Mouse (Mus musculus) intestine, postnatal 0 days (tissue): ENCODE results near the gene Scaf1. TPM values are rescaled to one million over a fixed set of nuclear protein-coding genes. Genes with fewer than 3 reads are reported as not detected.

Source experiments
- ATAC-seq: fragments of 200-750 bp; cut with Nextera tagmentation; 2 replicates; pipeline ENCODE4 v1.8.0; 2017; ENCODE audit warnings: mild to moderate bottlenecking, moderate TSS enrichment, moderate library complexity
- H3K27ac ChIP-seq: fragments of 300-500 bp; sonication (generic); 2 replicates; pipeline ENCODE4 v1.5.1; 2014; ENCODE audit warnings: mild to moderate bottlenecking, low read depth, low read length, moderate library complexity
- H3K27me3 ChIP-seq: fragments of 300-500 bp; sonication (generic); replicated peaks from 2 replicates; pipeline ENCODE4 v1.6.1; 2014; ENCODE audit warnings: low read length, mixed read lengths; ENCODE audit not compliant: control insufficient read depth, insufficient read depth
- H3K36me3 ChIP-seq: fragments of 300-500 bp; sonication (generic); 2 replicates; pipeline ENCODE4 v1.6.1; 2014; ENCODE audit warnings: mild to moderate bottlenecking, moderate library complexity; ENCODE audit not compliant: control insufficient read depth, insufficient read depth
- H3K4me1 ChIP-seq: fragments of 300-500 bp; sonication (generic); replicated peaks from 2 replicates; pipeline ENCODE4 v1.6.1; 2014; ENCODE audit warnings: antibody characterized with exemption, low read length, mixed read lengths; ENCODE audit not compliant: control insufficient read depth, insufficient read depth
- H3K4me2 ChIP-seq: fragments of 300-500 bp; sonication (generic); replicated peaks from 2 replicates; pipeline ENCODE4 v1.6.1; 2014; ENCODE audit warnings: low read depth, mild to moderate bottlenecking, moderate library complexity
- H3K4me3 ChIP-seq: fragments of 300-500 bp; sonication (generic); 2 replicates; pipeline ENCODE4 v1.5.1; 2014; ENCODE audit warnings: low read depth, low read length
- H3K9ac ChIP-seq: fragments of 300-500 bp; sonication (generic); 2 replicates; pipeline ENCODE4 v1.6.1; 2014; ENCODE audit warnings: mild to moderate bottlenecking, low read depth, low read length
- H3K9me3 ChIP-seq: fragments of 300-500 bp; sonication (generic); 2 replicates; pipeline ENCODE4 v1.6.1; 2016; ENCODE audit warnings: mixed run types; ENCODE audit not compliant: control insufficient read depth
- CTCF ChIP-seq: sonication (generic); IDR thresholded peaks from 2 replicates; pipeline ENCODE4 v1.5.1; 2016; ENCODE audit warnings: low read depth, mild to moderate bottlenecking, control low read depth, antibody characterized with exemption, moderate library complexity
- WGBS: fragments of 180-500 bp; shearing (Covaris S2); extraction: QIAGEN DNeasy Blood & Tissue Kit; methylation state at CpG from one replicate; pipeline ENCODE4 v1.1.7; 2014; 5-methylcytosine and 5-hydroxymethylcytosine counted together
- microRNA-seq: library from miRNA; unstranded; fragments of <30 nt; microRNA quantifications from one replicate; pipeline ENCODE4, GENCODE M21; 2016
- polyA plus RNA-seq: library from polyadenylated mRNA; unstranded; fragments of >200 nt; fragmentation: Nextera tagmentation; extraction: Ambion mirVana; gene quantifications from 2 replicates; pipeline ENCODE4 v1.2.1, GENCODE M21; 2015

The Scaf1 gene
- polyA plus RNA-seq, 1 experiment from 2014 or later: 22.6 TPM

- Histone ChIP-seq H3K4me3 (no peak overlapping the region), H3K27me3 (no peaks in the 10 kb centered on the region), H3K36me3 (0 out of 2 replicates have a peak, but pooled peaks cover 7% of the 10 kb centered on the region), H3K4me1 (no peaks in the 10 kb centered on the region), H3K4me2 (no peak overlapping the region), H3K9me3 (no peaks in the 10 kb centered on the region), H3K27ac (no peak overlapping the region), H3K9ac (no peak overlapping the region)
- WGBS: 48% methylated on average over 7 of the region's 7 CpGs
- peak; percentile 82 for TF ChIP-seq CTCF
- no peak for ATAC-seq
Measured at GRCm38 (mm10) chr7:44958208-44958607, 58.0 kb downstream of the Scaf1 start.

- H3K4me3 ChIP-seq: no peak overlapping the region
- no peak for TF ChIP-seq CTCF
- no peaks in the 10 kb centered on the region for H3K27me3 ChIP-seq
- H3K4me2 ChIP-seq: no peak overlapping the region
- H3K9me3 ChIP-seq: no peaks in the 10 kb centered on the region
- H3K4me1 ChIP-seq: no peaks in the 10 kb centered on the region
- H3K27ac ChIP-seq: no peak overlapping the region
- no peak overlapping the region for H3K9ac ChIP-seq
- 75% methylated on average over 20 of the region's 20 CpGs for WGBS
- H3K36me3 ChIP-seq: 0 out of 2 replicates have a peak, but pooled peaks cover 4% of the 10 kb centered on the region
- 0 out of 2 replicates have a peak, but pooled peaks have one; percentile 6 for ATAC-seq
Measured at GRCm38 (mm10) chr7:44957183-44957835, 58.9 kb downstream of the Scaf1 start.

- Histone ChIP-seq H3K4me3 (no peak overlapping the region), H3K36me3 (no peaks in the 10 kb centered on the region), H3K4me2 (no peak overlapping the region), H3K9me3 (no peaks in the 10 kb centered on the region), H3K9ac (no peak overlapping the region), H3K27me3 (0 out of 2 replicates have a peak, but pooled peaks cover under 1% of the 10 kb centered on the region), H3K4me1 (peaks cover 4% of the 10 kb centered on the region; the same call in 1 of the 2 replicates), H3K27ac (no peak overlapping the region)
- ATAC-seq: no peak
- WGBS: 73% methylated on average over 6 of the region's 6 CpGs
- TF ChIP-seq CTCF: no peak
Measured at GRCm38 (mm10) chr7:44956266-44956665, 59.9 kb downstream of the Scaf1 start.

- peaks cover 7% of the 10 kb centered on the region; the same call in 1 of the 2 replicates for H3K27me3 ChIP-seq
- H3K4me3 ChIP-seq: no peak overlapping the region
- WGBS: 52% methylated on average over 5 of the region's 5 CpGs
- H3K4me2 ChIP-seq: no peak overlapping the region
- no peak overlapping the region for H3K27ac ChIP-seq
- H3K9me3 ChIP-seq: no peaks in the 10 kb centered on the region
- no peak overlapping the region for H3K9ac ChIP-seq
- peak; percentile 72 for TF ChIP-seq CTCF
- no peaks in the 10 kb centered on the region for H3K36me3 ChIP-seq
- peaks cover 4% of the 10 kb centered on the region; the same call in 1 of the 2 replicates for H3K4me1 ChIP-seq
- ATAC-seq: no peak
Measured at GRCm38 (mm10) chr7:44955628-44956027, 60.5 kb downstream of the Scaf1 start.

GRCm38 (mm10) chr7:44954091-44954885 is 61.9 kb downstream of the Scaf1 start:
- Histone ChIP-seq H3K27me3 (peaks cover 14% of the 10 kb centered on the region), H3K9me3 (no peaks in the 10 kb centered on the region), H3K36me3 (no peaks in the 10 kb centered on the region), H3K4me2 (no peak overlapping the region), H3K27ac (no peak overlapping the region), H3K4me3 (no peak overlapping the region), H3K4me1 (peaks cover 4% of the 10 kb centered on the region; the same call in 1 of the 2 replicates), H3K9ac (no peak overlapping the region)
- WGBS: 88% methylated on average over 12 of the region's 12 CpGs
- TF ChIP-seq CTCF: no peak
- no peak for ATAC-seq

- no peaks in the 10 kb centered on the region for H3K36me3 ChIP-seq
- TF ChIP-seq CTCF: no peak
- no peak overlapping the region for H3K27ac ChIP-seq
- 73% methylated on average over 14 of the region's 14 CpGs for WGBS
- no peak overlapping the region for H3K4me3 ChIP-seq
- H3K27me3 ChIP-seq: peaks cover 14% of the 10 kb centered on the region
- peaks cover 4% of the 10 kb centered on the region; the same call in 1 of the 2 replicates for H3K4me1 ChIP-seq
- ATAC-seq: no peak
- no peak overlapping the region for H3K4me2 ChIP-seq
- H3K9ac ChIP-seq: no peak overlapping the region
- H3K9me3 ChIP-seq: no peaks in the 10 kb centered on the region
Measured at GRCm38 (mm10) chr7:44953561-44953960, 62.6 kb downstream of the Scaf1 start.

Small RNA genes lying within 50 kb of the gene (microRNA-seq; reads per million reads assigned to microRNA genes)
- gene Mir7054: not detected

Other genes starting within 250 kb of the Scaf1 start
- gene Nup62, start 200.3 kb downstream of the Scaf1 start, polyA plus RNA-seq: 28.0 and 28.1 TPM in 2 replicates
- 0.82 and 0.89 TPM in 2 replicates for gene Il4i1, start 200.0 kb downstream of the Scaf1 start, polyA plus RNA-seq
- 6.5 and 6.6 TPM in 2 replicates for gene Atf5, start 199.7 kb downstream of the Scaf1 start, polyA plus RNA-seq
- gene Akt1s1, start 167.4 kb downstream of the Scaf1 start, polyA plus RNA-seq: 71.6 and 76.5 TPM in 2 replicates
- 47.4 and 48.5 TPM in 2 replicates for gene Tbc1d17, start 167.3 kb downstream of the Scaf1 start, polyA plus RNA-seq
- 27.7 and 32.0 TPM in 2 replicates for gene Pnkp, start 159.2 kb downstream of the Scaf1 start, polyA plus RNA-seq
- 112 and 114 TPM in 2 replicates for gene Ptov1, start 146.6 kb downstream of the Scaf1 start, polyA plus RNA-seq
- gene Med25, start 123.7 kb downstream of the Scaf1 start, polyA plus RNA-seq: 60.0 and 62.9 TPM in 2 replicates
- 11.1 and 12.1 TPM in 2 replicates for gene Fuz, start 120.3 kb downstream of the Scaf1 start, polyA plus RNA-seq
- 42.8 and 44.1 TPM in 2 replicates for gene Ap2a1, start 86.9 kb downstream of the Scaf1 start, polyA plus RNA-seq
- 0.13 TPM in 1 of 2 replicates, not detected in the other for gene Tsks, start 73.2 kb downstream of the Scaf1 start, polyA plus RNA-seq
- gene Cpt1c, start 41.5 kb downstream of the Scaf1 start, polyA plus RNA-seq: 3.5 and 4.5 TPM in 2 replicates
- gene Prmt1, start 29.8 kb downstream of the Scaf1 start, polyA plus RNA-seq: 124 and 130 TPM in 2 replicates
- gene Irf3, start 18.7 kb downstream of the Scaf1 start, polyA plus RNA-seq: 53.2 and 56.4 TPM in 2 replicates
- gene Bcl2l12, start 17.7 kb downstream of the Scaf1 start, polyA plus RNA-seq: 18.3 and 19.6 TPM in 2 replicates
- 94.6 and 100 TPM in 2 replicates for gene Rras, start 1.6 kb upstream of the Scaf1 start, polyA plus RNA-seq
- gene Prr12, start 36.5 kb upstream of the Scaf1 start, polyA plus RNA-seq: 2.4 and 2.6 TPM in 2 replicates
- gene Nosip, start 46.1 kb upstream of the Scaf1 start, polyA plus RNA-seq: 38.9 and 40.5 TPM in 2 replicates
- gene Prrg2, start 46.3 kb upstream of the Scaf1 start, polyA plus RNA-seq: 56.8 and 59.0 TPM in 2 replicates
- 81.8 and 85.6 TPM in 2 replicates for gene Rcn3, start 75.9 kb upstream of the Scaf1 start, polyA plus RNA-seq
- gene Fcgrt, start 87.5 kb upstream of the Scaf1 start, polyA plus RNA-seq: 2,929 and 3,267 TPM in 2 replicates
- gene Rps11, start 108.1 kb upstream of the Scaf1 start, polyA plus RNA-seq: 1,691 and 1,755 TPM in 2 replicates
- gene Rpl13a, start 112.4 kb upstream of the Scaf1 start, polyA plus RNA-seq: 1,616 and 1,752 TPM in 2 replicates
- gene Gm45713, start 119.9 kb upstream of the Scaf1 start, polyA plus RNA-seq: 0.70 and 0.82 TPM in 2 replicates
- gene Flt3l, start 120.1 kb upstream of the Scaf1 start, polyA plus RNA-seq: 2.1 and 2.7 TPM in 2 replicates
- gene Pih1d1, start 137.9 kb upstream of the Scaf1 start, polyA plus RNA-seq: 63.6 and 64.7 TPM in 2 replicates
- 86.8 and 102 TPM in 2 replicates for gene Aldh16a1, start 138.2 kb upstream of the Scaf1 start, polyA plus RNA-seq
- gene Slc17a7, start 147.6 kb upstream of the Scaf1 start, polyA plus RNA-seq: not detected in 2 replicates
- not detected in 2 replicates for gene Gfy, start 163.2 kb upstream of the Scaf1 start, polyA plus RNA-seq
- not detected in 2 replicates for gene Pth2, start 164.6 kb upstream of the Scaf1 start, polyA plus RNA-seq
- gene Ccdc155, start 188.5 kb upstream of the Scaf1 start, polyA plus RNA-seq: 0.07 TPM in 1 of 2 replicates, not detected in the other
- 0.47 and 0.55 TPM in 2 replicates for gene Dkkl1, start 195.8 kb upstream of the Scaf1 start, polyA plus RNA-seq
- gene Tead2, start 199.4 kb upstream of the Scaf1 start, polyA plus RNA-seq: 18.7 and 20.8 TPM in 2 replicates
- gene Cd37, start 222.8 kb upstream of the Scaf1 start, polyA plus RNA-seq: 1.6 and 2.3 TPM in 2 replicates
- gene Slc6a16, start 224.7 kb upstream of the Scaf1 start, polyA plus RNA-seq: not detected in 2 replicates